Mouse (Mus musculus) neural tube, embryonic 11.5 days (tissue): ENCODE data around the gene Sh3rf3. TPM values are rescaled to one million over a fixed set of nuclear protein-coding genes. Genes with fewer than 3 reads are reported as not detected.

Experiments
- ATAC-seq: fragments of 200-750 bp; cut with Nextera tagmentation; 2 replicates; pipeline ENCODE4 v1.8.0; 2017; ENCODE audit warnings: moderate number of reproducible peaks, mild to moderate bottlenecking, moderate TSS enrichment, moderate library complexity; ENCODE audit not compliant: insufficient read depth, low FRiP score, low TSS enrichment
- DNase-seq: peaks from one replicate; pipeline ENCODE4 v3.0.0-alpha.2; 2015; ENCODE audit warnings: low spot score
- H3K27ac ChIP-seq: fragments of 300-500 bp; sonication (generic); 2 replicates; pipeline ENCODE4 v1.5.1; 2014; ENCODE audit warnings: low read depth, mild to moderate bottlenecking, low read length
- H3K27me3 ChIP-seq: fragments of 300-500 bp; sonication (generic); 2 replicates; pipeline ENCODE4 v1.6.1; 2014; ENCODE audit warnings: mild to moderate bottlenecking, low read length, mixed read lengths; ENCODE audit not compliant: control insufficient read depth, insufficient read depth
- H3K36me3 ChIP-seq: fragments of 300-500 bp; sonication (generic); 2 replicates; pipeline ENCODE4 v1.6.1; 2014; ENCODE audit warnings: mild to moderate bottlenecking, low read length, moderate library complexity, mixed read lengths; ENCODE audit not compliant: control insufficient read depth, insufficient read depth
- H3K4me1 ChIP-seq: fragments of 300-500 bp; sonication (generic); 2 replicates; pipeline ENCODE4 v1.6.1; 2014; ENCODE audit warnings: low read length, mixed read lengths; ENCODE audit not compliant: control insufficient read depth, insufficient read depth
- H3K4me2 ChIP-seq: fragments of 300-500 bp; sonication (generic); 2 replicates; pipeline ENCODE4 v1.6.1; 2014; ENCODE audit warnings: low read depth, mild to moderate bottlenecking, moderate library complexity
- H3K4me3 ChIP-seq: fragments of 300-500 bp; sonication (generic); 2 replicates; pipeline ENCODE4 v1.5.1; 2014; ENCODE audit warnings: low read depth, low read length
- H3K9ac ChIP-seq: fragments of 300-500 bp; sonication (generic); 2 replicates; pipeline ENCODE4 v1.6.1; 2014; ENCODE audit warnings: mild to moderate bottlenecking, low read length
- H3K9me3 ChIP-seq: fragments of 300-500 bp; sonication (generic); 2 replicates; pipeline ENCODE4 v1.6.1; 2016; ENCODE audit warnings: low read length; ENCODE audit not compliant: control insufficient read depth
- WGBS: fragments of 180-500 bp; shearing (Covaris S2); extraction: QIAGEN DNeasy Blood & Tissue Kit; methylation state at CpG from one replicate; pipeline ENCODE4 v1.1.7; 2014; 5-methylcytosine and 5-hydroxymethylcytosine counted together
- polyA plus RNA-seq: library from polyadenylated mRNA; unstranded; fragments of >200 nt; fragmentation: Nextera tagmentation; extraction: Ambion mirVana; gene quantifications from 2 replicates; pipeline ENCODE4 v1.2.1, GENCODE M21; 2014

Sh3rf3 gene
- polyA plus RNA-seq, 1 experiment from 2014 or later = 2.7 TPM

DNA sequence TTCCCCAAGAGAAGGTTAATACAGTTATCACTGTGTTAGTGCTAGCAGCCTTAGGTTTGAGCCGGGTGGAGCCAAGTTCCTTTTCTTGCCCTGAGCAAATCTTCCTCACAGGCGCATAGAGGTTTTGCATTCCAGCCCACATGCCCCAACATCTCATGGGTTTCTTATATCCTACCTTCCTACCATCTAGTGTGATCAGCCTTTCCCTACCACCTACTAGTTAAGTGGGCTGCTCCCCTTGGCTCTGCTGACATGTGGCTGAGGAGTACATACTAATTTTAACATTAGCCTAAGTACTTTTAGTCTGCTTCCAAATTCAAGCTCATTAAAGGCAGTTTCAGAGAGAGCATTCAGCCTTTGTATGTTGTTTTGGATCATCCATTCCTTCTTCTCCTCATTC, 72.7 kb downstream of the Sh3rf3 start:
- Histone ChIP-seq H3K4me3 (no peak overlapping the region), H3K9ac (no peak overlapping the region), H3K4me1 (no peaks in the 10 kb centered on the region), H3K27me3 (no peaks in the 10 kb centered on the region), H3K4me2 (no peak overlapping the region), H3K9me3 (no peaks in the 10 kb centered on the region), H3K27ac (no peak overlapping the region), H3K36me3 (no peaks in the 10 kb centered on the region)
- no peak for ATAC-seq
- WGBS = 93% methylated on average over 2 of the region's 2 CpGs
- DNase-seq = no peak

DNA sequence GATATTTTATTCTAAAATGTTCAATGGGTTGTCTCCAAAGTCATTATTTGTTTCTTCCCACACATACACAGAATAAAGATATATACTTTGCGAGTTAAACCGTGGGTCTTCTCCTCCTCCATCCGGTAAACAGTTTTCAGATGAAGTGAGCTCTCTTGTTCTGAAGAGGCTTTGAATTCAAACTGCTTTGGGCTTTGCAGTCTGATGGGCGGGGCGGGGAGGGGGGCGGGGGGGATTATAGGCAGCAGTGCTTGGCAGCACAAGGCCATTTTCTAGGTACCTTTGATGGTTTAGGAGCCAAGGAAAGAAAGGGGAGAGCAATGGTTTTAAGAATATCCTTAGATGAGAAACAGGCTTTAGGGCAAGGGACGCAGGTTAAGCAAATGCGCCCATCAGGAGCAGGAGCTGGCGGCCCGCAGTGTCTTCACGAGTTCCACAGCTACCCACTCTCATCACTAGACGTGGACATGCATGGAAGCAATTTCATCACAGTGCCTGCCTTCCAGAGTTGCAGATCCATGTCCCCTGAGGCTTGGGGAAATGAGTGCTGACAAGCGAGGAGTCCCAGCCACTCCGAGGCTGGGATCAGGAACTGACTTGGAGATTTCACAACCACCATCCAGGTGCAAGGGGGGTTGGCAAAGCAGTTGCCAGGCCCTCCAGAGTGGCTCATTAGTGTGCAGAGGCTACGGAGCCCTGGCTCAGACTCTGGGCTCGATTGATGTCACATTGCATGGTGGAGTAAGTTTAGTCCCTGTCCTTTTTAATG, 77.7 kb downstream of the Sh3rf3 start:
- Histone ChIP-seq H3K4me1 (no peaks in the 10 kb centered on the region), H3K9ac (no peak overlapping the region), H3K36me3 (no peaks in the 10 kb centered on the region), H3K27me3 (no peaks in the 10 kb centered on the region), H3K27ac (no peak overlapping the region), H3K4me2 (no peak overlapping the region), H3K9me3 (no peaks in the 10 kb centered on the region), H3K4me3 (no peak overlapping the region)
- ATAC-seq = no peak
- no peak for DNase-seq
- WGBS = 69% methylated on average over 16 of the region's 16 CpGs

- 94% methylated on average over 5 of the region's 5 CpGs for WGBS
Observed at GRCm38 (mm10) chr10:58895431-58895830, 82.3 kb downstream of the Sh3rf3 start.

DNA sequence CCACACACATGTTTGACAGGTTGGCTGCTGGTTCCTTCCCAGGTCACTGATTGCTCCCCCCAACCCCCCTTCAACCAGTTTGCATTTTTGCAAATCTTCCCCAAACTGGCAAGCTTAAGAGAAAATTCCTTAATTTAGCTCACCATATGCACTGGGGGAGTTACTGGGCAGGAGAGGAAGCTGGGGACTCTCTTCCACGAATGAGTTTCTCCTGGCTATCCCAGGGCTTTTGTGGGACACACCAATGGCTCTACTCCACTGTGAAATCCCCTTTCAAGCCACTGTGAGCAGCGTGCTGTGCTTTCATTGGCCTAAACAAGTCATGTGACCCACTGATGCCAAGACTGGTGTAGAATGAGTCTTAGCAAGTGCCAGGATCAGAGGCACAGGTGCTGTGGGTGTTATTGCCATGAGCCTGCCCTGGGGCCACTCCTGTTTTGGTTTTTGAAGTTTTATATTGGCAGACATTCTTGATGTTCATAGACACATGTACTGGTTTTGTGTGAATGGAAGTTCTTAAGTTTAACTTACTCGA, 83.9 kb downstream of the Sh3rf3 start:
- ATAC-seq (no peak), DNase-seq (no peak)
- H3K4me3 ChIP-seq = no peak overlapping the region
- H3K4me1 ChIP-seq = no peaks in the 10 kb centered on the region
- no peaks in the 10 kb centered on the region for H3K9me3 ChIP-seq
- H3K27ac ChIP-seq = no peak overlapping the region
- H3K27me3 ChIP-seq = no peaks in the 10 kb centered on the region
- H3K36me3 ChIP-seq = no peaks in the 10 kb centered on the region
- H3K9ac ChIP-seq = no peak overlapping the region
- WGBS = 67% methylated on average over 3 of the region's 3 CpGs
- no peak overlapping the region for H3K4me2 ChIP-seq

More at GRCm38 (mm10) chr10:58895431-58895830, 82.3 kb downstream of the Sh3rf3 start:
- no peak for DNase-seq
- no peak for ATAC-seq
- H3K4me1 ChIP-seq = no peaks in the 10 kb centered on the region
- no peak overlapping the region for H3K4me3 ChIP-seq
- H3K36me3 ChIP-seq = no peaks in the 10 kb centered on the region
- no peaks in the 10 kb centered on the region for H3K9me3 ChIP-seq
- H3K9ac ChIP-seq = no peak overlapping the region
- H3K27ac ChIP-seq = no peak overlapping the region
- H3K4me2 ChIP-seq = no peak overlapping the region
- no peaks in the 10 kb centered on the region for H3K27me3 ChIP-seq

- no peak for ATAC-seq
- 41% methylated on average over 6 of the region's 6 CpGs for WGBS
- no peak for DNase-seq
- Histone ChIP-seq H3K27me3 (no peaks in the 10 kb centered on the region), H3K9ac (no peak overlapping the region), H3K27ac (no peak overlapping the region), H3K4me1 (no peaks in the 10 kb centered on the region), H3K9me3 (no peaks in the 10 kb centered on the region), H3K4me2 (no peak overlapping the region), H3K4me3 (no peak overlapping the region), H3K36me3 (no peaks in the 10 kb centered on the region)
Observed at GRCm38 (mm10) chr10:58905253-58905652, 92.1 kb downstream of the Sh3rf3 start.

DNA sequence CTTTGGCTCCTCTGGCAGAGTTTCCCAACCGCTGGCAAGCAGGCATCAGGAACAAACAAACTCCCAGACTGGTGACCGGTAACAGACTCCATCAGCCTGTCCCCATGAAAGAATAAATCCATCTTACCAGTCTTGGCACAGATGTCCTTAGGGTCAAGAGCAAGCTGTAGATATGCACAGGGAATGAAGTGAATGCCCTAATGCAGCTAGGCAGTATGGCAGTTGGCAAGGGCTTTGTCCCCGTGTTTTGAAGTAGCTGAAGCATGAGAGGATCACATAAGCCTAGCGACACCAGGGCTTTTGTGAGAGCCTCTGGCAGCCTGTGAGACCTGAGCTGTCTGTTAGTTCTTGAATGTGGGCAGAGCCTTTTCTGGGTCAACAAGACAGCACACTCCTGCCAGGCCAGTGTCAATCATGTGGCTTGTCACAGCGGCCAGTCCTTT, 93.9 kb downstream of the Sh3rf3 start:
- WGBS = 76% methylated on average over 5 of the region's 5 CpGs
- no peak for DNase-seq
- Histone ChIP-seq H3K9ac (no peak overlapping the region), H3K4me3 (no peak overlapping the region), H3K27me3 (no peaks in the 10 kb centered on the region), H3K27ac (no peak overlapping the region), H3K4me1 (no peaks in the 10 kb centered on the region), H3K4me2 (no peak overlapping the region), H3K36me3 (no peaks in the 10 kb centered on the region), H3K9me3 (no peaks in the 10 kb centered on the region)
- ATAC-seq = no peak

DNA sequence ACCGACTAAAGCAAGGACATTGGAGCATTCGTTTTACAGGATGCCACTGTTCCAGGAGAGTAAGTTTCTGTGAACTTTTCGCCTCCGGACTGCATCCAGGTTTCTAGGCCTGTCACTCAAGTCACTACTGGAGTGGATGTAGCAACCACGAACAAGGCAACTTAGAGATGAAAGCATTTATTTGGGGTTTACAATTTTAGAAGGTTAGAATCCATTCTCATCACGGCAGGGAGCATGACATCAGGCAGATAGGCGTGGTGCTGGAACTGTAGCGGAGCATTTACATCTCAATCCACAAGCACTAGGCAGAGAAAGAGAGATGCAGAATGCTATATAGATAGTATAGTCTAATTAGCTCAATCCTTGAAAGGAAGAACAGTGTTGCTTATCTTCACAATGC, 95.3 kb downstream of the Sh3rf3 start:
- Histone ChIP-seq H3K9me3 (no peaks in the 10 kb centered on the region), H3K4me2 (no peak overlapping the region), H3K4me3 (no peak overlapping the region), H3K27ac (no peak overlapping the region), H3K27me3 (no peaks in the 10 kb centered on the region), H3K4me1 (no peaks in the 10 kb centered on the region), H3K36me3 (no peaks in the 10 kb centered on the region), H3K9ac (no peak overlapping the region)
- ATAC-seq = no peak
- no peak for DNase-seq
- WGBS = 82% methylated on average over 8 of the region's 8 CpGs

- no peak overlapping the region for H3K4me3 ChIP-seq
- DNase-seq = no peak
Observed at GRCm38 (mm10) chr10:58915301-58916245, 102.4 kb downstream of the Sh3rf3 start.

More at GRCm38 (mm10) chr10:58915301-58916245, 102.4 kb downstream of the Sh3rf3 start:
- H3K27me3 ChIP-seq = no peaks in the 10 kb centered on the region
- H3K4me2 ChIP-seq = no peak overlapping the region
- H3K9ac ChIP-seq = no peak overlapping the region
- no peaks in the 10 kb centered on the region for H3K9me3 ChIP-seq
- 83% methylated on average over 8 of the region's 8 CpGs for WGBS
- H3K27ac ChIP-seq = no peak overlapping the region
- no peaks in the 10 kb centered on the region for H3K4me1 ChIP-seq
- H3K36me3 ChIP-seq = no peaks in the 10 kb centered on the region
- no peak for ATAC-seq
